Mouse (Mus musculus) intestine, embryonic 16.5 days (tissue): Measurements from ENCODE around the gene Zfyve27. TPM values are rescaled to one million over a fixed set of nuclear protein-coding genes. Genes with fewer than 3 reads are reported as not detected.

ENCODE experiments used
- ATAC-seq: fragments of 200-750 bp; cut with Nextera tagmentation; 2 replicates; pipeline ENCODE4 v1.8.0; 2017; ENCODE audit warnings: moderate TSS enrichment, moderate library complexity
- H3K27ac ChIP-seq: fragments of 300-500 bp; sonication (generic); 2 replicates; pipeline ENCODE4 v1.5.1; 2014; ENCODE audit warnings: mild to moderate bottlenecking, low read length
- H3K27me3 ChIP-seq: fragments of 300-500 bp; sonication (generic); replicated peaks from 2 replicates; pipeline ENCODE4 v1.6.1; 2014; ENCODE audit warnings: low read length, control low read depth, mixed read lengths; ENCODE audit not compliant: control insufficient read depth, insufficient read depth
- H3K36me3 ChIP-seq: fragments of 300-500 bp; sonication (generic); 2 replicates; pipeline ENCODE4 v1.6.1; 2014; ENCODE audit warnings: low read length, control low read depth; ENCODE audit not compliant: control insufficient read depth, insufficient read depth
- H3K4me1 ChIP-seq: fragments of 300-500 bp; sonication (generic); 2 replicates; pipeline ENCODE4 v1.6.1; 2014; ENCODE audit warnings: low read length, control low read depth, mixed read lengths; ENCODE audit not compliant: control insufficient read depth, insufficient read depth
- H3K4me2 ChIP-seq: fragments of 300-500 bp; sonication (generic); 2 replicates; pipeline ENCODE4 v1.6.1; 2014; ENCODE audit warnings: low read depth, low read length, control low read depth
- H3K4me3 ChIP-seq: fragments of 300-500 bp; sonication (generic); 2 replicates; pipeline ENCODE4 v1.5.1; 2014; ENCODE audit warnings: mild to moderate bottlenecking, low read length
- H3K9ac ChIP-seq: fragments of 300-500 bp; sonication (generic); 2 replicates; pipeline ENCODE4 v1.6.1; 2014; ENCODE audit warnings: low read depth, low read length
- H3K9me3 ChIP-seq: fragments of 300-500 bp; sonication (generic); 2 replicates; pipeline ENCODE4 v1.6.1; 2016; ENCODE audit warnings: low read length, control low read depth; ENCODE audit not compliant: control insufficient read depth
- WGBS: fragments of 180-500 bp; shearing (Covaris S2); extraction: QIAGEN DNeasy Blood & Tissue Kit; methylation state at CpG from one replicate; pipeline ENCODE4 v1.1.7; 2014; 5-methylcytosine and 5-hydroxymethylcytosine counted together
- polyA plus RNA-seq: library from polyadenylated mRNA; unstranded; fragments of >200 nt; fragmentation: Nextera tagmentation; extraction: Ambion mirVana; gene quantifications from 2 replicates; pipeline ENCODE4 v1.2.1, GENCODE M21; 2015

Zfyve27 gene
- polyA plus RNA-seq, 1 experiment from 2014 or later = 19.0 TPM

DNA sequence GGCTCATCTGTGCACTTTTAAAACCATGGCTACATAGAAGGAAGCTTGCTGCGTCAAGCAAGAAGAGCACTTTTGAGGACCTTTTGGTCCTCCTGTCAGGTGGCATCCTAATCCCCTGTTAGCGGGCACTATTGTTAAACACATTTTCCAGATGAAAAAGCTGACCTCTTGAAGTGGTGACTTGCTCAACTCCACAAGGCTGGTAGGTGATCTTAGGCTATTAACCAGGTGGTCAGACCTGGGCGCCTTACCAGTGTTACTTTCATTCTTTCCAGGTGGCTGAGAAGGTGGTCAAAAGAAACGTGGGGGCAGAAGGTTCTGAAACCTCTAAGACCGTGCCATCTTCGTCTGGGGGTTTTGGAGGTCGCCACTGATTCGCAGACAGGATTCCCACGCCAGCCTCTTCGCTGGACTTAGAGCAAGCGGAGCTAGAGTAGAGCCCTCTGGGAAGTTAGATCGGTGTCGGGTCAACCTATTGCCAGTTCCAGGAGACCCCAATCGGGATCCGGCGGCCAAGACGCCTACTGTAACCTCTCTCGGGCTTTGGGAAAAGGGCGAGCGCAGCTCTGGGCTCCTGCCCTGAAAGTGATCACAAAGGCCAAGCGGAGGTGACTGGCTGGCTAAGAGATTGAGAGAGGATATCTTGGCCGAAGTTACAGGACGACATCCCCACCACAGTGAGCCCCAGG, 35.6 kb upstream of the Zfyve27 start:
- H3K9ac ChIP-seq = peak overlapping the region; percentile 82
- no peaks in the 10 kb centered on the region for H3K9me3 ChIP-seq
- 5% methylated on average over 23 of the region's 23 CpGs for WGBS
- peaks cover 24% of the 10 kb centered on the region for H3K4me1 ChIP-seq
- ATAC-seq = no peak; the same call in 1 of the 2 replicates
- peak overlapping the region; percentile 62 for H3K4me3 ChIP-seq
- no peaks in the 10 kb centered on the region for H3K27me3 ChIP-seq
- H3K36me3 ChIP-seq = 0 out of 2 replicates have a peak, but pooled peaks cover 3% of the 10 kb centered on the region
- peak overlapping the region; percentile 88 for H3K27ac ChIP-seq
- peak overlapping the region; percentile 98 for H3K4me2 ChIP-seq

DNA sequence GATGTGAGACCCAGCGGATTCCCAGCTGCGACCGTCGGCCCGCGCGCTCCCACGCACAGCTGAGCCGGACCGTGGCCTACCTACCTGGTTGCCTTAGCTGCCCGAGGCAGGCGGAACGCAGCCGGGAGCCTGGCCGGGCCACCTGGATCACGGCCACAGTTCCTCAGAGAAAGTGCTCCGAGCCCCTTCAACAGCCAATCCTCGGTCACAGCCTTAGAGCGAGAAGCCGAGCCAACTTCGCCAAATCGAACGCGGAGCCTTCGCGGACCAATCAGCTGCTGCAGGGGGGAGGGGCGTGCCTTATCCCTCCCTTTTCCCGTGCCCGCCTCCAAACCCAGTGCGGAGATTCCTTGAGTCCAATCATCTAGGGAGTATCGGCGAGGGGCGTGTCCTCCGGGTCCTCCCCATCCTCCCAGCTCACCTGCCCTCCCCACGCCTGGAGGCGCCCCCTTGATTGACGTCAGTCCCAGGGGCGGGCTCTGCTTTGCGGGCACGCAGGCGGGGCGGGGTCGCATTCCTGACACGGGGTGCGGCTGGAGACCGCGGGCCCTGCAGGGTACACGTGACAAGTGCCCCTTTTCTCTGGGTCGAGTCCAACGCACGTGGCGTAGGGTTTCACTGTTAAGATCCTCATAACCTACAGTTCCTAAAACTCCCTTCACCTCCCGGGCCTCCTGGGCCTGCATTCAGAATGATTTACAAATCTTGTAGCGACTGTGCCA, 34.8 kb upstream of the Zfyve27 start, which contains the start of gene Avpi1:
Gene Avpi1, minus strand, starts transcription at position 273 of the 722 bp plus-strand sequence.
- WGBS = under 1% methylated on average over 54 of the region's 54 CpGs
- H3K4me1 ChIP-seq = peaks cover 21% of the 10 kb centered on the region
- peak within 1 kb of the TSS; percentile 82 for H3K9ac ChIP-seq
- peak within 1 kb of the TSS; percentile 88 for H3K27ac ChIP-seq
- H3K36me3 ChIP-seq = no peaks in the 10 kb centered on the region
- no peaks in the 10 kb centered on the region for H3K27me3 ChIP-seq
- no peaks in the 10 kb centered on the region for H3K9me3 ChIP-seq
- peak; percentile 97 for ATAC-seq
- peak within 1 kb of the TSS; percentile 98 for H3K4me2 ChIP-seq
- H3K4me3 ChIP-seq = peak within 1 kb of the TSS; percentile 62

DNA sequence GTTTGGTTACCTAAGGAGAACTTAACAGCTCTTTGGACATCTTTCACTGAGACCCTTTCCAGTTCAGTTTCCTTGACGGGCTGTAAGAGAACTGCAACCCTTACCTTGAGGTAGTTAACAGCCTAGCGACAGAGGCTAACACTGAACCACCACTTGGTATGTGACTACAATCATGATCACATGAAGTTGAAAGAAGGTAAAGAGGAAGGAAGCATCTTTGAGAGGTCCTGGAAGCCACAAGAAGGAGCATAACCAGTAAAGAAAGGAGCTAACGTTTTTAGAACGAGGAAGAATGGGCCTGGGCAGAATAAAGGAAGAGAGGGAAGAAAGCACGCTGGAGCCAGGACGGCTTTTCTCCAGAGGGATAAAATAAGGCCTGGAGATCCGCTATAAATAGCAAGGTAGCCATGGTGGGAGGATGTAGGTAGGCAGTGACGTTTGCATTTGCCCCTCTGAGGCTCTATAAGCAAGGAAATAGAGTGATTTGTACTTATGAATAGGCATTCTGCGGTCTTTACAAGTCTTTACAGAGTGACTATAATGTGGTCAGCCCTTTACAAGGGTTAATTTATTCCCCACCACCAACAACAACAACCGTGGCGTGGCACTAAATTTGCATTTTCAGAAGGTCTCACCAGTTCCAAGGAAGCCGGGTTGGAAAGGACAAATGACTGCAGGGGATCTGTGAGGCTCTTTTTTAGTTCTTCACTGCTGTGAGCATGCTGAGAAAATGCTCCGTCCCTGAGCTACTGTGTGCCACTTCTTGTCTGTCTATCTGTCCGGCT, 34.0 kb upstream of the Zfyve27 start:
- no peaks in the 10 kb centered on the region for H3K36me3 ChIP-seq
- no peaks in the 10 kb centered on the region for H3K27me3 ChIP-seq
- H3K9ac ChIP-seq = peak overlapping the region; percentile 82
- peak overlapping the region; percentile 62 for H3K4me3 ChIP-seq
- no peaks in the 10 kb centered on the region for H3K9me3 ChIP-seq
- peak overlapping the region; percentile 98 for H3K4me2 ChIP-seq
- H3K4me1 ChIP-seq = peaks cover 20% of the 10 kb centered on the region
- WGBS = 39% methylated on average over 14 of the region's 14 CpGs
- peak overlapping the region; percentile 81 for H3K27ac ChIP-seq
- ATAC-seq = no peak

DNA sequence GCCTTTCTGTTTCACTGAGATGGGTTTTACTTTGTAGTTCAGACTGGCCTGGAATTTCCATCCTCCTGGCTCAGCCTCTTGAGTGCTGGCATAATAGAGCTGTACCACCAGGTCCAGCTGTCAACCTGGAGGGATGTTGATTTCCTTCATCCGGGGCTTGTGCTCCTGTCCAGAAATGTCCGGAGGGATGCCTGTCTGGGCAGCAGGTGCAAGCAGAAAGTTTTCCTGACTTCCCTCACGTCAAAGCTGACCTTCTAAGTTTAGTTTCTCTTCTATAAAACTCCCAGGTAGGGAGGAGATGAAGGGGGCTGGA, 33.5 kb upstream of the Zfyve27 start:
- Histone ChIP-seq H3K27ac (no peak overlapping the region), H3K4me1 (peaks cover 18% of the 10 kb centered on the region), H3K9ac (no peak overlapping the region), H3K9me3 (no peaks in the 10 kb centered on the region), H3K4me3 (no peak overlapping the region), H3K36me3 (no peaks in the 10 kb centered on the region), H3K4me2 (no peak overlapping the region), H3K27me3 (no peaks in the 10 kb centered on the region)
- ATAC-seq = no peak
- 62% methylated on average over 3 of the region's 3 CpGs for WGBS

DNA sequence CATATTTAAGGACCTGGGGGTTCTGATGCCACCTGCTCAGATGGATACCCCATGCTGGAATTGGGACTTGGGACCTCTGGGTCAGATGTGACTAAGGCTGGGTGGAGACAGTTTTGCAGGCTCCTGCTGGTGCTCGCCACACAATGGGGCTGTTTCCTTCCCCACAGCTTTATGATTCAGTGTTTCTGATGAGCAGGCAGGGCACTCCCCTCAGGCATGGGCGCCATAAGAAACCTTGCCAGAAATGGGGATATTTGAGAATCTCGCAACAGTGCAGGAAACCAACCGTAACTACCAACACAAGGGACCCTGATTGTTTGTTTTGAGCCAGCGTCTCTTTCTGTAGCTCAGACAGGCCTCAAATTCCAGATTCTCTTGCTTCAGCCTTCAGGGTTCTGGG, 32.6 kb upstream of the Zfyve27 start:
- Histone ChIP-seq H3K9ac (no peak overlapping the region), H3K4me3 (no peak overlapping the region), H3K36me3 (no peaks in the 10 kb centered on the region), H3K9me3 (no peaks in the 10 kb centered on the region), H3K27me3 (no peaks in the 10 kb centered on the region), H3K27ac (no peak overlapping the region), H3K4me2 (no peak overlapping the region), H3K4me1 (peaks cover 18% of the 10 kb centered on the region)
- 61% methylated on average over 5 of the region's 5 CpGs for WGBS
- ATAC-seq = no peak

DNA sequence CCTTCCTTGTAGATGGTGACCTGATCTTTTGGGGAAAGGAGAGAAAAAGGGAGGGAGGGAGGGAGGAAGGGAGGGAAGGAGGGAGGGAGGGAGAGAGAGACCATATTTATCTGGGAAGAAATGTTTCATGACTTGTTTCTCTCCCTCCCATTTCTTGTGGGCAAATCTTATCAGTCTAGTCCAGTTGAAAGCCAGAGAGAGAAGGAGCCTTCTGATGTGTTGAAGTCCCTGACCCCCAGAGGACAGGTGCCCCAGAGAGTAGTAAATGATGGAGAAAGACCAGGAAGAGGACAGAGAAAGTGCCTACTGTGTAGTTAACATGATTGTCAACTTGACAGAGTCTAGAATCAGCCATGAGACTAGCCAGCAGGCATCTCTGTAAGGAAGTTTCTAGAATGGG, 28.7 kb upstream of the Zfyve27 start:
- no peaks in the 10 kb centered on the region for H3K36me3 ChIP-seq
- no peak overlapping the region for H3K4me2 ChIP-seq
- H3K9me3 ChIP-seq = no peaks in the 10 kb centered on the region
- no peaks in the 10 kb centered on the region for H3K27me3 ChIP-seq
- no peak overlapping the region for H3K9ac ChIP-seq
- no peaks in the 10 kb centered on the region for H3K4me1 ChIP-seq
- no peak overlapping the region for H3K4me3 ChIP-seq
- ATAC-seq = no peak
- H3K27ac ChIP-seq = no peak overlapping the region

DNA sequence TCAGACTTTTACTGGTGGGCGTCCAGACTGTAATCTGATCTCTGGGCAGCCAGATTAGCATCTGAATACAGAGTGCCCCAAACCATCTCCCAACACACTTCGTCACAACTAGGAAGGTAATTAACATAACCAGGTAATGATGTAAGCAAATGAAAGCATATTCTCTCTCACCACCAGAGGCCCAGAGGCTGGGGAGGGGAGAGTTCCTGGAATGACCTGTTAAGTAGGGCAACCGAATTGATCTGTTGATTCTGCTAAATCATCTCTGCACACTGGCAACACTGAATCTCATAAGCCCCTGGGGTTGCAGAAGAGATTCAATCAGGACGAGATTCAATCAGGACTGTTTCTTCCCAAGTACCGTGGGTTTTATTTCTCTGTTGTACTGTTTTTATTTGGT, 27.6 kb upstream of the Zfyve27 start:
- 32% methylated on average over 5 of the region's 5 CpGs for WGBS
- H3K36me3 ChIP-seq = no peaks in the 10 kb centered on the region
- H3K4me3 ChIP-seq = no peak overlapping the region
- H3K4me2 ChIP-seq = no peak overlapping the region
- no peak for ATAC-seq
- no peaks in the 10 kb centered on the region for H3K9me3 ChIP-seq
- no peak overlapping the region for H3K9ac ChIP-seq
- no peak overlapping the region for H3K27ac ChIP-seq
- no peaks in the 10 kb centered on the region for H3K27me3 ChIP-seq
- H3K4me1 ChIP-seq = no peaks in the 10 kb centered on the region

DNA sequence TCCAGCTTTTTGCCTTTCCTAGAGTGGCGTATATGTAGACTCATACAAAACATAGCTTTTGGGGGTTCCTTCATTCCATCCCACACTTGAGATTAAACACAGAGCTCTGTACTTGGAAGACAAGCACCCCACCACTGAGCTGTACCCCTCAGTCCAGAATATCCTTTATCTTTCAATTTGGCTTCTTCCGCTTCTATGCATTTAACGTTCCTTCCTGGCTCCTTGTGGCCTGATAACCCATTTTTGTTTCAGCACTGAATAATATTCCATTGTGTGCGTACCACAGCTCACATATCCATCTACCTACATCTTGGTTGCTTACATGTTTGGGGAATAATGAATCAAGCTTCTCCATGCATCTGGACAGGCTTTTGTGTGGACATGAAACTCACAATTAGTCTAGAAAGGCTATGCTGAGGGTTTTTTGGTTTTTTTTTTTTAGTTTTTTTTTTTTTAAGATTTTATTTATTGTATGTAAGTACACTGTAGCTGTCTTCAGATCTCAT, 26.5 kb upstream of the Zfyve27 start:
- Histone ChIP-seq H3K4me1 (no peaks in the 10 kb centered on the region), H3K4me2 (no peak overlapping the region), H3K9me3 (no peaks in the 10 kb centered on the region), H3K27me3 (no peaks in the 10 kb centered on the region), H3K36me3 (no peaks in the 10 kb centered on the region), H3K27ac (no peak overlapping the region), H3K4me3 (no peak overlapping the region), H3K9ac (no peak overlapping the region)
- ATAC-seq = no peak
- 96% methylated on average over 4 of the region's 4 CpGs for WGBS

DNA sequence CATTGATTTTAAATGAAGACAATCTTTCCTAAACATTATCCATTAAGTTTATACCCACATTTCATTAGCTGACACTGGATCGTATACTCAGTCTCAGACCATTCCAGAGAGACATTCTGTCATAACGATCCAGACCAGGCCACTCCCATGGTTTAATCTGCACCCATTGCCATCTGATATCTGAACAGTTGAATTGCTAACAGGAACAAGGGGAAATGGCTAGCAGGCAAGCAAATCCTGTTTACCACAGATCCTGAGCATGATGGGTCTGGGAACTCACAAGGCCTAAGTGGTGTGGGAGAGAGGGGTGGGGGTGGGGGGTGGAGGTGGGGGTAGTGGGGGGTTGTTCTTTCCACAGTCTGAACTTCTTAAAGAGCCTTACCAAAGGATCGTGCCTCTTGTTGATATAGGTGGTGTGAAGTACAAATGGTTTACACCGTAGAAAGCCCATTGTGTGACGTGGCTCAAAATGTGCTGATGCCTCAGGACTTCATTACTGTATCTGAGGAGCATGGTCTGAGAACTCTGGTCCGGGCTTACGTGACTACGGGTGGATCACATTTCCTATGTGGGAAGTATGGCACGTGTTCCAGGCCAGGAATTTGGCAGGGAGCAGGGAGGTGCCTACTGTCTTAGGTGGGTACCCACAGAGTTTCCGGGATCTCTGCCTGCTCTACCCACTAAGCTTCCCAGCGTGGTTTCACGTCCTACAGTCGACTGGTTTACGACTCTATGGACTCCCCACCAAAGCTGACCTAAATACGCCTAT, 25.1 kb upstream of the Zfyve27 start:
- Histone ChIP-seq H3K36me3 (no peaks in the 10 kb centered on the region), H3K4me2 (no peak overlapping the region), H3K27me3 (no peaks in the 10 kb centered on the region), H3K9ac (no peak overlapping the region), H3K9me3 (no peaks in the 10 kb centered on the region), H3K4me1 (no peaks in the 10 kb centered on the region), H3K4me3 (no peak overlapping the region), H3K27ac (no peak overlapping the region)
- no peak for ATAC-seq
- WGBS = 83% methylated on average over 15 of the region's 15 CpGs
